Mouse (Mus musculus) hindbrain, embryonic 16.5 days (tissue): ENCODE results near the gene Gmppb. TPM values are rescaled to one million over a fixed set of nuclear protein-coding genes. Genes with fewer than 3 reads are reported as not detected.

Source experiments
- ATAC-seq: fragments of 200-750 bp; cut with Nextera tagmentation; 2 replicates; pipeline ENCODE4 v1.8.0; 2017; ENCODE audit warnings: moderate TSS enrichment, moderate library complexity
- H3K27ac ChIP-seq: fragments of 300-500 bp; sonication (generic); 2 replicates; pipeline ENCODE4 v1.5.1; 2014; ENCODE audit warnings: low read depth, mild to moderate bottlenecking, control low read depth, low read length, moderate library complexity
- H3K27me3 ChIP-seq: fragments of 300-500 bp; sonication (generic); replicated peaks from 2 replicates; pipeline ENCODE4 v1.6.1; 2014; ENCODE audit warnings: low read length; ENCODE audit not compliant: control insufficient read depth, insufficient read depth
- H3K36me3 ChIP-seq: fragments of 300-500 bp; sonication (generic); 2 replicates; pipeline ENCODE4 v1.6.1; 2014; ENCODE audit warnings: mild to moderate bottlenecking, low read length, moderate library complexity, mixed read lengths; ENCODE audit not compliant: control insufficient read depth, insufficient read depth
- H3K4me1 ChIP-seq: fragments of 300-500 bp; sonication (generic); 2 replicates; pipeline ENCODE4 v1.6.1; 2014; ENCODE audit warnings: low read depth, low read length; ENCODE audit not compliant: control insufficient read depth, insufficient read depth
- H3K4me2 ChIP-seq: fragments of 300-500 bp; sonication (generic); 2 replicates; pipeline ENCODE4 v1.6.1; 2014; ENCODE audit warnings: mild to moderate bottlenecking, low read length, control low read depth, moderate library complexity
- H3K4me3 ChIP-seq: fragments of 300-500 bp; sonication (generic); 2 replicates; pipeline ENCODE4 v1.5.1; 2014; ENCODE audit warnings: mild to moderate bottlenecking, low read length, control low read depth, moderate library complexity
- H3K9ac ChIP-seq: fragments of 300-500 bp; sonication (generic); 2 replicates; pipeline ENCODE4 v1.6.1; 2014; ENCODE audit warnings: low read depth, mild to moderate bottlenecking, control low read depth, low read length, moderate library complexity
- H3K9me3 ChIP-seq: fragments of 300-500 bp; sonication (generic); 2 replicates; pipeline ENCODE4 v1.6.1; 2014; ENCODE audit warnings: mild to moderate bottlenecking, low read length, moderate library complexity; ENCODE audit not compliant: control insufficient read depth
- WGBS: fragments of 180-500 bp; shearing (Covaris S2); extraction: QIAGEN DNeasy Blood & Tissue Kit; methylation state at CpG from one replicate; pipeline ENCODE4 v1.1.7; 2014; 5-methylcytosine and 5-hydroxymethylcytosine counted together
- polyA plus RNA-seq: library from polyadenylated mRNA; unstranded; fragments of >200 nt; fragmentation: Nextera tagmentation; extraction: Ambion mirVana; gene quantifications from 2 replicates; pipeline ENCODE4 v1.2.1, GENCODE M21; 2015

The Gmppb gene
- polyA plus RNA-seq, 1 experiment from 2014 or later, result 25.7 TPM

DNA sequence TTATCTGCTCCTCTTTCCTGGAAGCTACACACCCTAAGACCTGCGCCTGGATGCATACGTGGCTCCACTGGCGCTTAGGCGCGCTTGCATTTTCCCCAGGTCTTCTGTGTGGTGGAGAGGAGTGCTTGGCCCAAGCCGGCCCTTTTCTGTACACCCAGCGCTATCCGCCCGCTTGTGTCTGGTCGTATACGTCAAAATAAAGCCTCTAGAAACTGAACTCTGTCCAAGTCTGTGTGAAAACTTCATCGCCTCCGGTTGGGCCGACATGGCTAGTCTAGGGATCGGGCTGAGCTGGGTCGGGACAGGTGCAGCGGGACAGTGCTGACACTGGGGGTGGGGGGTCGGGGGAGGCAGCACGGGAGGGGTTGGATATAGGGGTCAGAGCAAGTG lies 481 bp upstream of the Gmppb start:
- H3K4me1 ChIP-seq, result peaks cover 21% of the 10 kb centered on the region
- peaks cover 28% of the 10 kb centered on the region for H3K36me3 ChIP-seq
- under 1% methylated on average over 17 of the region's 19 CpGs for WGBS
- peak; percentile 43 for ATAC-seq
- H3K27me3 ChIP-seq, result no peaks in the 10 kb centered on the region
- H3K9me3 ChIP-seq, result no peaks in the 10 kb centered on the region
- H3K4me3 ChIP-seq, result peak overlapping the region; percentile 72
- H3K9ac ChIP-seq, result peak overlapping the region; percentile 66
- H3K4me2 ChIP-seq, result peak overlapping the region; percentile 91
- H3K27ac ChIP-seq, result peak overlapping the region; percentile 70

DNA sequence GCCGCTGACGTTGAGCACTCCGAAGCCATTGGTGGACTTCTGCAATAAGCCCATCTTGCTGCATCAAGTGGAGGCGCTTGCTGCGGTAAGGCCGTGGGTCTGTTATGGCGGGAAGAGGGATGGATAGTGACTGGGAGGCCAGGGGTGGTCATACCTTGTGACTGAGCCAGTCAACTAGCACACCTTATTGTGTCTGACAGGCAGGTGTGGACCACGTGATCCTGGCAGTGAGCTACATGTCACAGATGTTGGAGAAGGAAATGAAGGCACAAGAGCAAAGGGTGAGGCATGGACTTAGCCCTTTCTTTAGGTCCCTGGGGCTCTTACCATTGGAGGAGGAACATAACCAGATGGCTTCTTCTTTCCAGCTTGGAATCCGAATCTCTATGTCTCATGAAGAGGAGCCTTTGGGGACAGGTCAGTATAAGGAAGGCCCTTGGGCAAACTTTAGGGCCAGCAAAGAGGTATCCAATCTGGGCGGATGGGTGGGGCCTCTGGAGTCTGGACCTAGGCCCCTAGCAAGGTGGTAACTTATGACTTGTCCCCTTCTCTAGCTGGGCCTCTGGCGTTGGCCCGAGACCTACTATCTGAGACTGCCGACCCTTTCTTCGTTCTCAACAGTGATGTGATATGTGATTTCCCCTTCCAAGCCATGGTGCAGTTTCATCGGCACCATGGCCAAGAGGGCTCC lies 664 bp downstream of the Gmppb start:
- Histone ChIP-seq H3K36me3 (peaks cover 33% of the 10 kb centered on the region), H3K9me3 (no peaks in the 10 kb centered on the region), H3K9ac (peak overlapping the region; percentile 75), H3K4me2 (peak overlapping the region; percentile 91), H3K27ac (peak overlapping the region; percentile 71), H3K27me3 (no peaks in the 10 kb centered on the region), H3K4me3 (peak overlapping the region; percentile 72), H3K4me1 (peaks cover 21% of the 10 kb centered on the region)
- WGBS, result 42% methylated on average over 15 of the region's 15 CpGs
- no peak; the same call in 1 of the 2 replicates for ATAC-seq

DNA sequence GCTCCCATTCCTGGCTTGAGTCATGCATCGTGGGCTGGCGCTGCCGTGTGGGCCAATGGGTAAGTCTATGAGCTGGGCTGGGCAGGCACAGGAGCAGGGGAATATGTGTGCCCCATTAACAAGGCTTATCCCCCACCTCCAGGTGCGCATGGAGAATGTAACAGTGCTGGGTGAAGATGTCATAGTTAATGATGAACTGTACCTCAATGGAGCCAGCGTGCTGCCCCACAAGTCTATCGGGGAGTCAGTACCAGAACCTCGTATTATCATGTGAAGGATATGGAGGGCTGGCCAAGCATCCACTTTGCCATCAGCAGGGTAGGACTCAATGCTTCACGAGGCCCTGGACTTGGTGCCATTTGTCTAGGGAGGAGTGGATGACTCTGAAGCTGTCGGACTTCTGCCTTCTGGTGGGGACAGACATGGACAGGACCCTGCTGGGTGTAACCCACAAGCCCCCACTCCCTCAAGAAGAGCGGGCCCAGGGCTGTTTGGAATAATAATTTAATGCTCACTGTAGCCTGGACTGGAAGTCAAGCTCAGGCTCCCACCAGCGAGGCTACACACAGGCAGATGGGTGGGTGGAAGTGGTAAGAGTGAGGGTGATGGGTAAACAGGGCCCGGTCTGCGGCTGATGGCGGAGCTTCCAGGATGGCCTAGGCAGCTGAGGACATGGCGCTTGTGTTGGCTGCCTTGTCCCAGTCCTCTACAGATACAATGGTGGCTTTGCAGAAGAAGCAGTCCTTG lies 2.3 kb downstream of the Gmppb start:
- no peak overlapping the region for H3K4me2 ChIP-seq
- no peak overlapping the region for H3K4me3 ChIP-seq
- WGBS, result 94% methylated on average over 15 of the region's 15 CpGs
- H3K9ac ChIP-seq, result no peak overlapping the region
- H3K27ac ChIP-seq, result no peak overlapping the region
- peaks cover 21% of the 10 kb centered on the region for H3K4me1 ChIP-seq
- H3K36me3 ChIP-seq, result peaks cover 18% of the 10 kb centered on the region
- ATAC-seq, result no peak
- no peaks in the 10 kb centered on the region for H3K9me3 ChIP-seq
- no peaks in the 10 kb centered on the region for H3K27me3 ChIP-seq

DNA sequence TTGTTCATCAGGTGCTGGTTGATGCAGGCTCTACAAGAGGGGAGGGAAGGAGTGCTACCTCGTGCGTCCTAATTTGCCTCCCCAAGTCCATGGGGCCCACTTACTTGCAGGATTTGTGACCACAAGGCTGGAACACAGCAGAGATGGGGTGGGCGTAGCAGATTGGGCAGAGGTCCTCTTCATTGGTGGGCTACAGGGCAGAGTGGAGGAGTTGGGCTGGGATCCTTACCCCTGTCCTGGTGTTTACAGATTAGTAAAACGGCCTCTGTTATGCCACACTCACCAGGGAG lies 2.8 kb downstream of the Gmppb start:
- Histone ChIP-seq H3K27me3 (no peaks in the 10 kb centered on the region), H3K27ac (no peak overlapping the region), H3K4me3 (no peak overlapping the region), H3K36me3 (peaks cover 13% of the 10 kb centered on the region), H3K4me1 (peaks cover 21% of the 10 kb centered on the region), H3K4me2 (no peak overlapping the region), H3K9me3 (no peaks in the 10 kb centered on the region), H3K9ac (no peak overlapping the region)
- WGBS, result 85% methylated on average over 4 of the region's 4 CpGs
- ATAC-seq, result no peak

DNA sequence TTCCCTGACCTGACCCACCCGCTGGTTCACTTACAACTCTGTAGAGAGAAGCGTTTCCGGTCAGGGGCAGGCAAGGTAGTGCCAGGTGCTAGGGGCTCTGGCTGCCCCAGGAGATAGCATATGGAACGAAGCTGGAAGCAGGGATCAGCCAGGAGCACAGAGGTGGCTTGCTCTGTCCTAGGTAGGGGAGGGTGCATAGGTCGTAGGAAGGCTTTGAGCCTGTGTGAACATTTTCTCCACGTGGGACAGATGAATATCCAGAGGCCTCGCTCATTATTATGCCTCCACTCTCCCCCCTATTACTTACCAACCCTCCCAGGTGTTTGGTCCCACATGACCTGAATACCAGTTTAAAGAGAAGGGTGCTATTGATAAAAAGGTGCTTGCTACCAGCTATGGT lies 3.4 kb downstream of the Gmppb start:
- Histone ChIP-seq H3K9ac (no peak overlapping the region), H3K27me3 (no peaks in the 10 kb centered on the region), H3K27ac (no peak overlapping the region; the same call in 1 of the 2 replicates), H3K4me3 (no peak overlapping the region), H3K4me1 (peaks cover 21% of the 10 kb centered on the region), H3K36me3 (peaks cover 10% of the 10 kb centered on the region), H3K4me2 (no peak overlapping the region), H3K9me3 (no peaks in the 10 kb centered on the region)
- WGBS, result 73% methylated on average over 7 of the region's 7 CpGs
- ATAC-seq, result no peak

DNA sequence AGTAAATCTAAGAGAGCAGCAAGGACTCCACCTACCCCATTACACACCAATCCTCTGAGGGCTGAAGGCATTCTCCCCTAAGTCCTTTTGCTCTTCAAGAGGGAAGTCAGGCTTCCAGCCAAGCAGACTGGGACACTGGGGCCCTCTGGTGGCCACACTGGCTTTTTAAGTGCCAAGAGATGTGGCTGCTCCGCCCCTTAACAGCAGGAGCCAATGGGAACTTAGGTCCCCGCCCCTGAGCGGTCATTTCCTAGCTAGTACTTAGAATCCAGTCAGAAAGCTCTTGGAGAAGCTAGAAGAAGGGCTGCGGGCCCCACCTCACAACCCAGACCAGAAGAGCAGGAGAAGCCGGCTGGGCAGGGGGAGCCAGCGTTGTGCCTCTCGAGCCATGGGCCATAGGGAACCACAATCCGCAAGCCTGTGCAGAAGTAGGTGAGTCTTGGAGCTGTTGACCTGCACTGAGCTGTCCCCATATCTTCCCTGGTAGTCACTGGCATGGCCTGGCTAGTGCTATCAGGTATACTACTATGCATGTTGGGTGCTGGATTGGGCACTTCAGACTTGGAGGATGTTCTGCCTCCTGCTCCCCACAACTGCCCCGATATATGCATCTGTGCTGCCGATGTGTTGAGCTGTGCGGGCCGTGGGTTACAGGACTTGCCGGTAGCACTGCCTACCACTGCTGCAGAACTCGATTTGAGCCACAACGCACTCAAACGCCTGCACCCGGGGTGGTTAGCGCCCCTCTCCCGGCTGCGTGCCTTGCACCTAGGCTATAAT lies 4.0 kb downstream of the Gmppb start, which contains the start of gene Amigo3:
TSS of gene Amigo3 (plus strand) at position 275 of the 780 bp plus-strand sequence.
- H3K27ac ChIP-seq, result peak within 1 kb of the TSS; percentile 49; the same call in 1 of the 2 replicates
- WGBS, result 60% methylated on average over 20 of the region's 20 CpGs
- peak within 1 kb of the TSS; percentile 33; the same call in 1 of the 2 replicates for H3K9ac ChIP-seq
- peak within 1 kb of the TSS; percentile 40; the same call in 1 of the 2 replicates for H3K4me2 ChIP-seq
- H3K27me3 ChIP-seq, result no peaks in the 10 kb centered on the region
- H3K4me3 ChIP-seq, result no peak within 1 kb of the TSS
- peaks cover 15% of the 10 kb centered on the region for H3K36me3 ChIP-seq
- no peaks in the 10 kb centered on the region for H3K9me3 ChIP-seq
- ATAC-seq, result peak; percentile 41
- peaks cover 19% of the 10 kb centered on the region for H3K4me1 ChIP-seq

DNA sequence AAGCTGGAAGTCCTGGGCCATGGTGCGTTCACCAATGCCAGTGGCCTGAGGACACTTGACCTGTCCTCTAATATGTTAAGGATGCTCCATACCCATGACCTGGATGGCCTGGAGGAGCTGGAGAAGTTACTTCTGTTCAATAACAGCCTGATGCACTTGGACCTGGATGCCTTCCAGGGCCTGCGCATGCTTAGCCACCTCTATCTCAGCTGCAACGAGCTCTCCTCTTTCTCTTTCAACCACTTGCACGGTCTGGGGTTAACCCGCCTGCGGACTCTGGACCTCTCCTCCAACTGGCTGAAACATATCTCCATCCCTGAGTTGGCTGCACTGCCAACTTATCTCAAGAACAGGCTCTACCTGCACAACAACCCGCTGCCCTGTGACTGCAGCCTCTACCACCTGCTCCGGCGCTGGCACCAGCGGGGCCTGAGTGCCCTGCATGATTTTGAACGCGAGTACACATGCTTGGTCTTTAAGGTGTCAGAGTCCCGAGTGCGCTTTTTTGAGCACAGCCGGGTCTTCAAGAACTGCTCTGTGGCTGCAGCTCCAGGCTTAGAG lies 4.7 kb downstream of the Gmppb start:
- H3K27ac ChIP-seq, result no peak overlapping the region
- H3K9ac ChIP-seq, result no peak overlapping the region
- peaks cover 15% of the 10 kb centered on the region for H3K36me3 ChIP-seq
- ATAC-seq, result no peak
- H3K4me2 ChIP-seq, result no peak overlapping the region
- H3K27me3 ChIP-seq, result no peaks in the 10 kb centered on the region
- H3K4me1 ChIP-seq, result peaks cover 13% of the 10 kb centered on the region
- H3K4me3 ChIP-seq, result no peak overlapping the region
- 92% methylated on average over 15 of the region's 15 CpGs for WGBS
- no peaks in the 10 kb centered on the region for H3K9me3 ChIP-seq

DNA sequence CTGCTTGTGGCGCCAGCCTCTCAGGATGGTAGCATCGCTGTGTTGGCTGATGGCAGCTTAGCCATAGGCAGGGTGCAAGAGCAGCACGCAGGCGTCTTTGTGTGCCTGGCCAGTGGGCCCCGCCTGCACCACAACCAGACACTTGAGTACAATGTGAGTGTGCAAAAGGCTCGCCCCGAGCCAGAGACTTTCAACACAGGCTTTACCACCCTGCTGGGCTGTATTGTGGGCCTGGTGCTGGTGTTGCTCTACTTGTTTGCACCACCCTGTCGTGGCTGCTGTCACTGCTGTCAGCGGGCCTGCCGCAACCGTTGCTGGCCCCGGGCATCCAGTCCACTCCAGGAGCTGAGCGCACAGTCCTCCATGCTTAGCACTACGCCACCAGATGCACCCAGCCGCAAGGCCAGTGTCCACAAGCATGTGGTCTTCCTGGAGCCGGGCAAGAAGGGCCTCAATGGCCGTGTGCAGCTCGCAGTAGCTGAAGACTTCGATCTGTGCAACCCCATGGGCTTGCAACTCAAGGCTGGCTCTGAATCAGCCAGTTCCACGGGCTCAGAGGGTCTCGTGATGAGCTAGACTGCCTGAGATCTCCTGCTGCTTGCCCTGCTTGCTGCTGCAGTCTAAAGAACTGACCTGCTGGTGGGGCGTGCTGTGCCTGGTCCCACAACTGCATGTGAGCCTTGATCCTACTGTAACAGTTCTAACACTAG lies 5.4 kb downstream of the Gmppb start:
- Histone ChIP-seq H3K27me3 (no peaks in the 10 kb centered on the region), H3K4me2 (no peak overlapping the region), H3K9me3 (no peaks in the 10 kb centered on the region), H3K36me3 (peaks cover 21% of the 10 kb centered on the region), H3K27ac (no peak overlapping the region), H3K9ac (no peak overlapping the region), H3K4me1 (peaks cover 12% of the 10 kb centered on the region), H3K4me3 (no peak overlapping the region)
- WGBS, result 89% methylated on average over 22 of the region's 22 CpGs
- ATAC-seq, result no peak
